Mouse (Mus musculus) liver, embryonic 14.5 days (tissue): ENCODE data around the gene Slx1b.

ENCODE experiments used
- CTCF ChIP-seq: IDR thresholded peaks from 2 replicates; pipeline ENCODE4 v1.5.1; 2016; ENCODE audit warnings: antibody characterized with exemption, low read depth, control low read depth
- EP300 ChIP-seq: IDR thresholded peaks from 2 replicates; pipeline ENCODE4 v1.6.1; 2016; ENCODE audit warnings: antibody characterized with exemption, low read depth

DNA sequence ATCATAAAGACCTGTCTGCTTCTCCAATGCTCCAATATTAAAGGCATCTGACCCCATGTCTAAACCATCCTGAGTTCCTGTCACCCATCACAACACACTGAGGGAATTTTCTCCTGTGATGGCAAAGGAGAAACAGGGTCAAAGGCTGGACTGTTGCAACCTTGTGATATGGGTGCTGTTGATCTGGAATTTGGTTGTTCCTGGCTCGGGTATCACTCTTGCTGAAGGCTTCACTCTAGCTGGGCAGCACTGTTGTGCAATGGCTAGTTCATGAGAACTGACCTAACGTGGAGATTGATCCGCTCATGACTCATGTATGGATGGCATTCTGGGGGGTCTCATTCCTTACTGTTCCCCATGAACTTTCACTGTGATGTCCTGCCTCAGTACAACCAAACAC lies 6.6 kb downstream of the Slx1b start:
- TF ChIP-seq CTCF (no peak), EP300 (no peak)
